Mouse (Mus musculus): ENCODE measurements around the gene Dbx1. TPM values are rescaled to one million over a fixed set of nuclear protein-coding genes. Genes with fewer than 3 reads are reported as not detected.

Dbx1 gene
- polyA plus RNA-seq, 1 experiment from 2014 or later = 2.0 TPM

DNA sequence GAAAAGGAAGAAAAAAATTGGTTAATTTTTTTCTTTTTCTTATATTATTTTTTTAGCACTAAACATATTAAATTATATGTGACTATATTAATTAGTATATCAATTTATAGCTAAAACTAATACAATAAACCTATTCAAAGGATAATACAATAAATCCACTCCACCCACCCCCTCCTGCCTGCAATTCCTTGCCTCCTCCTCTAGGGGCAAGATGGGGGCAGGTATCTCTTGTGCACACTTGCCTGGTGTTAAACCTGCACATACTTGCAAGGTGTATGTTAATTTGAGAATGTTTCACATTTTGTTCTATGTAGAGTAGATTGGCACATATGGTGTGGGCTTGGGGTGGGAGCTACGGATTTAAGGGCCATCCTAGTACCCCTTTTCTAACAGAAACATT lies 16.5 kb downstream of the Dbx1 start:
- Histone ChIP-seq H3K4me1 (0 out of 2 replicates have a peak, but pooled peaks cover 2% of the 10 kb centered on the region), H3K4me3 (no peak overlapping the region), H3K4me2 (no peak overlapping the region), H3K36me3 (no peaks in the 10 kb centered on the region), H3K27ac (no peak overlapping the region), H3K9me3 (no peaks in the 10 kb centered on the region), H3K27me3 (peaks cover 28% of the 10 kb centered on the region), H3K9ac (no peak overlapping the region)
- 70% methylated on average over 1 of the region's 1 CpGs for WGBS
- ATAC-seq (ENCODE audit: insufficient number of reproducible peaks, low FRiP score, low TSS enrichment, low read depth) = no peak

DNA sequence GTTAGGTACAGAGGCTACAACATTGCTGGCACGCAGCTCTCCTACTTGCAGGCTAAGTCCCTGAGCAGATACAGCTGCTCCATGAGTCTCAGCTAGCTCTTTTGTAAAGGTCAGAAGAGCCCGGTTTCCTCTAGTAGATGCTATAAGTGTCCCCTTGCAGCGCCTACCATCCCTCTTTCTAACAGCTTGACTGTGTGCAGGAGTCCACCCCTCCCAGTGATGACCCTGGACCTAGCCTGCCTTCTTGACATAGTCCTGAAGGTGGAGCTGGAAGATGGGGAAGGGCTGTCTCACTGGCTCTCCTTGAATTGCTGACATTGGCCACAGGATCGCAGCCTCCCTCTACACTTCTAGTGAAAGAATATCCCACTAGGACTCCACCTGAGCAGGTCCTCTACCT lies 19.6 kb downstream of the Dbx1 start:
- no peaks in the 10 kb centered on the region for H3K9me3 ChIP-seq
- 78% methylated on average over 4 of the region's 4 CpGs for WGBS
- H3K9ac ChIP-seq = no peak overlapping the region
- H3K27me3 ChIP-seq = peaks cover 25% of the 10 kb centered on the region
- no peak for ATAC-seq (ENCODE audit: insufficient number of reproducible peaks, low FRiP score, low TSS enrichment, low read depth)
- H3K4me1 ChIP-seq = 0 out of 2 replicates have a peak, but pooled peaks cover 2% of the 10 kb centered on the region
- no peak overlapping the region for H3K4me3 ChIP-seq
- H3K27ac ChIP-seq = no peak overlapping the region
- H3K4me2 ChIP-seq = no peak overlapping the region
- H3K36me3 ChIP-seq = no peaks in the 10 kb centered on the region

DNA sequence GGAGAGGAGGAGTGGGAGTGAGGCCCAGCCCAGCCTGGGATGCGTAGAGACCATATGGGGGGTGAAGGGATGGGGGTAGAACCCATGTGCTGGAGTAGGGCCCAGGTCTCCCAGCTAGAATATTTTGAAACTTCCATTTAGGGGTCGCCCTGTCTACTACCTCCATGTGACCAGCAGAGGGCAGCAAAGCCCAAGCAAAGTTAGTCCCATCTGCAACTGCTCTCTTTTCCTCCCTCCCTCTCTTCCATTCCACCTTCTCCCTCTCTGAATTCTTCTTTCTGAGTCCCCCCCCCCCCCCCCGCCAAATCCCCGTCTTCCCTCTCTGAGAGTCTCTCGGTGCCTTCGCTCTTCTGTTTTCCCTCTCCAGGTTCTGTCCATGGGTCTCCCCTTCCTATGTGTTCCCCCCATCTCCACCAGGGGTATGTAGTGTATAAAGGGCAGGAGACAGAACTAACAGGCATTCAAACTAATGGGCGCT lies 20.4 kb downstream of the Dbx1 start:
- Histone ChIP-seq H3K4me1 (0 out of 2 replicates have a peak, but pooled peaks cover 2% of the 10 kb centered on the region), H3K9me3 (no peaks in the 10 kb centered on the region), H3K4me3 (no peak overlapping the region), H3K4me2 (peak overlapping the region; percentile 34), H3K27ac (no peak overlapping the region), H3K36me3 (no peaks in the 10 kb centered on the region), H3K27me3 (peaks cover 25% of the 10 kb centered on the region), H3K9ac (no peak overlapping the region)
- 8% methylated on average over 6 of the region's 7 CpGs for WGBS
- ATAC-seq (ENCODE audit: insufficient number of reproducible peaks, low FRiP score, low TSS enrichment, low read depth) = peak; percentile 42; the same call in 1 of the 2 replicates

DNA sequence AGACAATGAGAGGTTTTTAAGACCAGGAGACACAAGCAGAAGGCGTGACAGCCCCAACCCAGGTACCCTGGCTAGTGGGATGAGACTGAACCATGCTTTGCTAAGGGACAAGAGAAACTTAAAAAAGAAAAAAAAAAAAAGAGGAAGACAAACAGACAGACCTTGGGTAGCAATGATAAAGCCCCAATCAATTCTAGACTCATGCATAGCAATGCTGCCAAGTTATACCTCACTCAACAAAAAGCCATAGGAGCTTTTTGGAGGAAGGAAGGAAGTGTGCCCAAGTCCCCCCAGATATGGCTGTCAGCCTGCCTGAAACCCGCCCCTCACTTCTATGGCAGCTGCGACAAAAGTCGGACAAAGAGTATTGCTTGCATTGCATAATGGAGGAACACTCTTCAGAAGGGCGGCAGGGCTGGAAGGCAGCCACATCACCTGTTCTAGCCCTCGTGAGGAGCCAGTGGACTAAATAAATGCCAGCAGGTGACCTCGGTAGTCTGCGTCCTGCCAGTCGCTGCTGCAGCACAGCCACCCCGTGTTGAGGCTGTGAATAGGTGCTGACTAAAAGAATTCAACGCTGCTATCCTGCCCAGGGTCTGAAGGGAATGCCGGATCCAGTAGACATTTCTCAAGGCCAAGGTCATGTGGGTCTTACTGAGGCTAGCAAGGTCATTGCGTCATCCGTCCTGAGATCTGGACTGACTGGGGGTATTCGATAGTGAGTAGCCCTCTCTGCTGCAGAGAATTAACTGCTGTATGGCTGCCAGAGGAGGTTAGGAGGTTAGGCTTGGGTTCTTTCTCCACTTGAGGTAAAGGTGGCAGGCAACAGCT lies 31.5 kb downstream of the Dbx1 start:
- Histone ChIP-seq H3K9me3 (no peaks in the 10 kb centered on the region), H3K27ac (no peak overlapping the region), H3K4me2 (no peak overlapping the region), H3K27me3 (no peaks in the 10 kb centered on the region), H3K9ac (no peak overlapping the region), H3K36me3 (peaks cover 45% of the 10 kb centered on the region; the same call in 1 of the 2 replicates), H3K4me3 (no peak overlapping the region), H3K4me1 (peaks cover 9% of the 10 kb centered on the region; the same call in 1 of the 2 replicates)
- 86% methylated on average over 15 of the region's 15 CpGs for WGBS
- ATAC-seq (ENCODE audit: insufficient number of reproducible peaks, low FRiP score, low TSS enrichment, low read depth) = no peak

DNA sequence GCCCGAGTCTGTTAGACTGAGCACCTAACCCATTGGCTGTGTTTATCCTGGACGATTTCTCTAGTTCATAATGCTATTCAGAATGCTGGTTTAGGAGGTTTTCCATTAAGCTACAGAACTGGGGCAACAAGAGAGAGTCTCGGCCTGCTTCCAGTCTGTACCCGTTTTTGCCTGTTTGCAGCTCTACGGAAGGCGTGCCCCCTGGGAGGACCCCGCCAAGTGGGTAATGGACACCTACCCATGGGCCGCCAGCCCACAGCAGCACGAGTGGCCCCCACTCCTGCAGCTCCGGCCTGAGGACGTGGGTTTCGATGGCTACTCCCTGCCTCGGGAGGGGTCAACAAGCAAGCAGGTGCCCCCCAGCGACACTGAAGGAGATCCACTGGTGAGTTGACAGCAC lies 32.4 kb downstream of the Dbx1 start:
- no peaks in the 10 kb centered on the region for H3K9me3 ChIP-seq
- H3K4me3 ChIP-seq = no peak overlapping the region
- H3K36me3 ChIP-seq = peaks cover 54% of the 10 kb centered on the region; the same call in 1 of the 2 replicates
- H3K9ac ChIP-seq = no peak overlapping the region
- 89% methylated on average over 14 of the region's 14 CpGs for WGBS
- H3K27ac ChIP-seq = no peak overlapping the region
- H3K27me3 ChIP-seq = no peaks in the 10 kb centered on the region
- ATAC-seq (ENCODE audit: insufficient number of reproducible peaks, low FRiP score, low TSS enrichment, low read depth) = no peak
- H3K4me2 ChIP-seq = no peak overlapping the region
- peaks cover 9% of the 10 kb centered on the region; the same call in 1 of the 2 replicates for H3K4me1 ChIP-seq

DNA sequence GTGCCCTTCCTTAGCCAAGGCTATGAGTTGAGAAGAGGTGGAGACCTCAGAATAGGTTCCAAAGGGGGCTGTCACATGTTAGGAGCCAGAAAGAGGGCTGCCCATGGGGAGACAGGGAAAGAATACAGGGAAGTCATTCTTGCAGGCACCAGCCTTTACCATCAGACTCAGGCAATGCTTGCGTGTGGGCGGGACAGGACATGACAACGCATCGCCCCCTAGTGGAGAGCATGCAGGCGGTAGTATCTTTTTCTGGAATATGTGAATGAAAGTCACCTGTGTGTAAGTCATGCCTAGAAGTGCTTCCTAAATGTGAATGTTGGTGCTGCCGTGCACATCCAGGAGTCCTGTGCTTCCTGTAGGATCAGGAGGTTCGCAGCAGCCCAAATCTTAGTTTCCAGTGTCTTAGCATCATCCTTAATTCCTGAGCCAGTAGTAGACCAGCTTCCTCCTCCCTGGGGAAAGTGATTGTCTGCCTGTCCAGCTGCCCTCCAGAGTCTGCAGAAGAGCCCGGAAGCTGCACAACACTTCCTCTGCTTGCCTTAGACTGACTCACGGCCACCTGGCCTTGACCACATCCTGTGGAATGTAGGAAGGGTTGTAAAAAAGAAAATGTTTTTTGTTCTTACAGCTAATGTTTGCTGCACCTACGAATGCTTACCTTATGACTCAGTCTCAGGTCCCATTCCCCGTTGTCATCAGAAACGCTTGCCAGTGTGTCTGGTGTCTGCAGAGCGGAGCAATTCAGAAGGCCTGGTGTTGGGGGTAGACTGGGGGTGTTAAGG lies 35.3 kb downstream of the Dbx1 start:
- Histone ChIP-seq H3K9ac (no peak overlapping the region), H3K4me3 (no peak overlapping the region), H3K4me2 (no peak overlapping the region), H3K36me3 (peaks cover 70% of the 10 kb centered on the region), H3K27ac (no peak overlapping the region), H3K27me3 (no peaks in the 10 kb centered on the region), H3K9me3 (no peaks in the 10 kb centered on the region), H3K4me1 (peaks cover 9% of the 10 kb centered on the region; the same call in 1 of the 2 replicates)
- 0 out of 2 replicates have a peak, but pooled peaks have one; percentile 45 for ATAC-seq (ENCODE audit: insufficient number of reproducible peaks, low FRiP score, low TSS enrichment, low read depth)
- WGBS = 39% methylated on average over 13 of the region's 13 CpGs

DNA sequence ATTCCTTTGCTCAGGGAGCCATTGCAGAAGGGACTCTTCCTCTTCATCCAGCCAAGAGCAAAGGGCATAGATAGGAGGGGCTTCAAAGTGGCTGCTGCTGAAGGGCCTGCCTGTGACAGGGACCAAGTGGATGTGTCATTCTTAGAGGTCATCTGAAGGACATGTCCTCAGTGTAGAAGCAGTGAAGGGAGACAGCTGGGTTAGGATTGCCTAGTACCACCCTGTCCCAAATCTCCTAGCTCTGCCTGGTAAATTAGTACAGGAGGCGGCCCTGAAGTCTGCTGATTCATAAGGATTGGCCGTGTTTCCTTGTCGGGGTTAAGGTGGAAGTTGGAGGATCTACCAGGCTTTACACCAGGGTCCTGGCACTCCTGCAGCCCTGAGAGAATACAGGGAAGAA lies 36.7 kb downstream of the Dbx1 start:
- 78% methylated on average over 3 of the region's 3 CpGs for WGBS

DNA sequence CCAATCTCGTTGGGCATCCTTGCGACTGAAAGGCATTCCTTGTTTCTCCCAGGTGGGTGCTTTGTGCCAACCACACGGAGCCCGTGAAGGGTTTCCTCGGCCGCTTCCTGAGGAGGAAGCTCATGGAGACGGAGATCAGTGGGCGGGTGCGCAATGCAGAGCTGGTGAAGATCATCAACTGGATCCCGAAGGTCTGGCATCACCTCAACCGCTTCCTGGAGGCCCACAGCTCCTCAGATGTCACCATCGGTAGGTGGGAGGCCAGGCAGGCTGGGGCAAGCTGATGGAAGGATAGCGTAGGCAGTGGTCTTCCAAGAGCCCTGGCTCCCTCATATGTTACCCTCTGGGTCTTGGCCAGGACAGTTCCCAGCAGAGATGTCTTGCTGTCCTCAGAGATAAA lies 38.4 kb downstream of the Dbx1 start:
- Histone ChIP-seq H3K36me3 (peaks cover 77% of the 10 kb centered on the region), H3K9ac (no peak overlapping the region), H3K27me3 (no peaks in the 10 kb centered on the region), H3K4me2 (no peak overlapping the region), H3K4me3 (no peak overlapping the region), H3K9me3 (no peaks in the 10 kb centered on the region), H3K4me1 (peaks cover 9% of the 10 kb centered on the region; the same call in 1 of the 2 replicates), H3K27ac (no peak overlapping the region)
- 92% methylated on average over 13 of the region's 13 CpGs for WGBS
- ATAC-seq (ENCODE audit: insufficient number of reproducible peaks, low FRiP score, low TSS enrichment, low read depth) = no peak

More for the DNA sequence above, 36.7 kb downstream of the Dbx1 start:
- Histone ChIP-seq H3K9ac (no peak overlapping the region), H3K4me1 (peaks cover 9% of the 10 kb centered on the region; the same call in 1 of the 2 replicates), H3K27ac (no peak overlapping the region), H3K4me3 (no peak overlapping the region), H3K36me3 (peaks cover 74% of the 10 kb centered on the region), H3K4me2 (no peak overlapping the region), H3K9me3 (no peaks in the 10 kb centered on the region), H3K27me3 (no peaks in the 10 kb centered on the region)
- ATAC-seq (ENCODE audit: insufficient number of reproducible peaks, low FRiP score, low TSS enrichment, low read depth) = no peak

DNA sequence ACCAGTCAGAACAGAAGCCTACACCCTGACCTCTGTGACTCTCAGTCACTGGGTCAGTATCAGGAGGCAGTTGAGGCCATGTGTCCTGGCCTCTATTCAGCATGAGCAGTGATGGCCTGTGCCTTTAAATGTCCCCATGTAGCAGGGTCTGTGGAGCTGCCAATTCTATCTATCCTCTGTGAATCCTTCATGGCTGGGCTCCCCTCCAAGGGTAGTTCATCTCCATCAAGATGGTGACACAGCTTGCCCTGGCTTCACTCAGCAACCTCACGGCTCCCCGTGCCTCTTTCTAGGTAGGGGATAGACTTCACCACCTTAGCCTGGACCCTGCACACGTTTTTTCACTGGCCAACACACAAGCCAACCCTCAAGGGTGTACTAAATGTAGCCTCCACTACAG lies 38.9 kb downstream of the Dbx1 start:
- H3K27me3 ChIP-seq = no peaks in the 10 kb centered on the region
- peaks cover 9% of the 10 kb centered on the region; the same call in 1 of the 2 replicates for H3K4me1 ChIP-seq
- H3K9ac ChIP-seq = no peak overlapping the region
- H3K4me2 ChIP-seq = no peak overlapping the region
- no peak overlapping the region for H3K4me3 ChIP-seq
- H3K9me3 ChIP-seq = no peaks in the 10 kb centered on the region
- peaks cover 73% of the 10 kb centered on the region for H3K36me3 ChIP-seq
- ATAC-seq (ENCODE audit: insufficient number of reproducible peaks, low FRiP score, low TSS enrichment, low read depth) = no peak
- WGBS = 81% methylated on average over 3 of the region's 3 CpGs
- H3K27ac ChIP-seq = no peak overlapping the region

DNA sequence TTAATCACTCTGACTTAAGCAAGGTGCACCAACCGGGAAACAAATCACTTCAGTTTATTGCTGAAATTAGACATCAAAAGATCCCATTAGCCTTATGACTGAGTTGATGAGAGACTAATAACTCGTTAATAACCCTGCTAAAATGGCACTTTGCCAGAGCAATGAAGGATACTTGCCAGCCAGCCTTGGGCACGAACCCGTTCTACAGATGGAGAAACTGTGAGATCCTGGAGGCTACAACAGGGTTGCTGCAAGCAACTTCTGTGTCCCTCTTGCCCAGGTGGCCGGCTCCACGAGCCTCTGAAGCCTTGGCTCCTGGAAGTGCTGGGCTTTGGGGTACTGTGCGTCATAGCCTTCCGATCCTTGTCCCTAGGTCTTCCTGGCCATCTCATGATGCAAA lies 47.0 kb downstream of the Dbx1 start:
- Histone ChIP-seq H3K4me3 (no peak overlapping the region), H3K36me3 (peaks cover 46% of the 10 kb centered on the region), H3K27ac (no peak overlapping the region), H3K27me3 (no peaks in the 10 kb centered on the region), H3K9me3 (no peaks in the 10 kb centered on the region), H3K9ac (no peak overlapping the region), H3K4me2 (no peak overlapping the region), H3K4me1 (peaks cover 3% of the 10 kb centered on the region; the same call in 1 of the 2 replicates)
- no peak for ATAC-seq (ENCODE audit: insufficient number of reproducible peaks, low FRiP score, low TSS enrichment, low read depth)
- 68% methylated on average over 8 of the region's 8 CpGs for WGBS

DNA sequence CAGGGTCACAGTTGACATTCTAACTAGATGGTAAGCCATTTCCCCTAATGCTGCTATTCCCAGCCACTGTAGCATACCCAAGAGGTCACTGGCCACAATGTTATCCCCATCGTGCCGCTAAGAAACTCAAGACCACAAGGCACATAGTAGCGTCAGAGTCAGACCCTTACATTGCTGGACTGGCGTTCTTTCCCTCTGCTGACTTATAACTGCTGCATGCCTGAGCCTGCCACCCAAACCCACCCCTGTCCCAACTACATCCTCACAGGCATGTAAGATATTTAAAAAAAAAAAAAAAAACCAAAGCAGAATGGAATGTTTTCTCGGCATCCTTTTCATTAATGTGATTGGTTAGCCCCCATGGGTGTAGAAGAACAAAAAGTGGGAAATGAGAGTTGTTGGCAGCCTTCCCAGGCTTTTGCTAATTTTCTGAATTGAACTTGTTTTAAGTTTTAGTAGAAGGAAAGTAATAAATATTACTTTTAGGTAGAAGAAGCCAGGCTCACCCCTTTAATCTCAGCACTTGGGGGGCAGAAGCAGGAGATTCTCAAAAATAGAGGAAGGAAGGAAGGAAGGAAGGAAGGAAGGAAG lies 50.0 kb downstream of the Dbx1 start:
- Histone ChIP-seq H3K36me3 (peaks cover 51% of the 10 kb centered on the region), H3K4me2 (no peak overlapping the region), H3K27ac (no peak overlapping the region), H3K4me1 (peaks cover 3% of the 10 kb centered on the region; the same call in 1 of the 2 replicates), H3K4me3 (no peak overlapping the region), H3K27me3 (no peaks in the 10 kb centered on the region), H3K9ac (no peak overlapping the region), H3K9me3 (no peaks in the 10 kb centered on the region)
- ATAC-seq (ENCODE audit: insufficient number of reproducible peaks, low FRiP score, low TSS enrichment, low read depth) = no peak
- 44% methylated on average over 5 of the region's 5 CpGs for WGBS
